Mouse (Mus musculus) stomach, embryonic 14.5 days (tissue): Measurements from ENCODE around the gene Ogfr. TPM values are rescaled to one million over a fixed set of nuclear protein-coding genes. Genes with fewer than 3 reads are reported as not detected.
A peak's percentile ranks its signal among the peaks of the same experiment; 100 is the strongest.

ENCODE experiments used
- ATAC-seq: fragments of 200-750 bp; cut with Nextera tagmentation; 2 replicates; pipeline ENCODE4 v1.8.0; 2017; ENCODE audit warnings: low read depth, moderate TSS enrichment; ENCODE audit not compliant: insufficient number of reproducible peaks, insufficient read depth, low FRiP score
- H3K27ac ChIP-seq: fragments of 300-500 bp; sonication (generic); 2 replicates; pipeline ENCODE4 v1.5.1; 2014; ENCODE audit warnings: mild to moderate bottlenecking, low read length, moderate library complexity, mixed read lengths
- H3K27me3 ChIP-seq: fragments of 300-500 bp; sonication (generic); 2 replicates; pipeline ENCODE4 v1.6.1; 2014; ENCODE audit warnings: low read length, control low read depth, mixed read lengths; ENCODE audit not compliant: control insufficient read depth, insufficient read depth
- H3K36me3 ChIP-seq: fragments of 300-500 bp; sonication (generic); 2 replicates; pipeline ENCODE4 v1.6.1; 2014; ENCODE audit warnings: mild to moderate bottlenecking, control low read depth, low read length, moderate library complexity, mixed read lengths; ENCODE audit not compliant: control insufficient read depth, insufficient read depth
- H3K4me1 ChIP-seq: fragments of 300-500 bp; sonication (generic); 2 replicates; pipeline ENCODE4 v1.6.1; 2014; ENCODE audit warnings: low read length, control low read depth, mixed read lengths; ENCODE audit not compliant: control insufficient read depth, insufficient read depth
- H3K4me2 ChIP-seq: fragments of 300-500 bp; sonication (generic); replicated peaks from 2 replicates; pipeline ENCODE4 v1.6.1; 2014; ENCODE audit warnings: low read depth, low read length, control low read depth
- H3K4me3 ChIP-seq: fragments of 300-500 bp; sonication (generic); 2 replicates; pipeline ENCODE4 v1.5.1; 2014; ENCODE audit warnings: low read depth, low read length, control low read depth
- H3K9ac ChIP-seq: fragments of 300-500 bp; sonication (generic); replicated peaks from 2 replicates; pipeline ENCODE4 v1.6.1; 2014; ENCODE audit warnings: low read depth, mild to moderate bottlenecking, control low read depth, low read length, moderate library complexity, mixed read lengths
- H3K9me3 ChIP-seq: fragments of 300-500 bp; sonication (generic); 2 replicates; pipeline ENCODE4 v1.6.1; 2016; ENCODE audit warnings: low read depth, low read length, control low read depth; ENCODE audit not compliant: control insufficient read depth
- WGBS: fragments of 180-500 bp; shearing (Covaris S2); extraction: QIAGEN DNeasy Blood & Tissue Kit; methylation state at CpG from one replicate; pipeline ENCODE4 v1.1.7; 2014; 5-methylcytosine and 5-hydroxymethylcytosine counted together
- polyA plus RNA-seq: library from polyadenylated mRNA; unstranded; fragments of >200 nt; fragmentation: Nextera tagmentation; extraction: Ambion mirVana; gene quantifications from 2 replicates; pipeline ENCODE4 v1.2.1, GENCODE M21; 2014

The Ogfr gene
- polyA plus RNA-seq, 1 experiment from 2014 or later = 61.3 TPM

DNA sequence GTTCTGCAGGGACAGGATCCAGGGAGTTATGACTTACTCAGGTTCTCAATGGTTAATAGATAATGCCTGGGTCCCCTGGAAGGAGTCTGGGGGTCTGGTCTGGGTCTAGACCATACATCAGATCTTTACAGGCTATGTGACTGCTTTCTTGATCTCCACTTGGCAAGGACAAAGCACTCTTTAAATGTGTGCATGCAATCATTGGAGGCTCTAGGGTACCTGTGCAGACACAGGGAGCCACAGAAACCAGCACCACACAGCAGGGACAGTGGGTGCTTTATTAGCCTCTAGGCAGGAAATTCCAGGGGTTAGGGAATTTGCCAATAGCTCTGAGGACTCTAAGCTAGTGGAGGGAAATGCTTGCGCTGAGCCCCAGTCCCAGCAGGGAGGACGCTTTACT, 22.8 kb downstream of the Ogfr start:
- H3K27ac ChIP-seq = no peak overlapping the region
- no peaks in the 10 kb centered on the region for H3K4me1 ChIP-seq
- no peaks in the 10 kb centered on the region for H3K9me3 ChIP-seq
- 71% methylated on average over 2 of the region's 2 CpGs for WGBS
- ATAC-seq = no peak
- no peak overlapping the region for H3K4me2 ChIP-seq
- no peak overlapping the region for H3K4me3 ChIP-seq
- H3K36me3 ChIP-seq = no peaks in the 10 kb centered on the region
- H3K9ac ChIP-seq = no peak overlapping the region
- no peaks in the 10 kb centered on the region for H3K27me3 ChIP-seq

DNA sequence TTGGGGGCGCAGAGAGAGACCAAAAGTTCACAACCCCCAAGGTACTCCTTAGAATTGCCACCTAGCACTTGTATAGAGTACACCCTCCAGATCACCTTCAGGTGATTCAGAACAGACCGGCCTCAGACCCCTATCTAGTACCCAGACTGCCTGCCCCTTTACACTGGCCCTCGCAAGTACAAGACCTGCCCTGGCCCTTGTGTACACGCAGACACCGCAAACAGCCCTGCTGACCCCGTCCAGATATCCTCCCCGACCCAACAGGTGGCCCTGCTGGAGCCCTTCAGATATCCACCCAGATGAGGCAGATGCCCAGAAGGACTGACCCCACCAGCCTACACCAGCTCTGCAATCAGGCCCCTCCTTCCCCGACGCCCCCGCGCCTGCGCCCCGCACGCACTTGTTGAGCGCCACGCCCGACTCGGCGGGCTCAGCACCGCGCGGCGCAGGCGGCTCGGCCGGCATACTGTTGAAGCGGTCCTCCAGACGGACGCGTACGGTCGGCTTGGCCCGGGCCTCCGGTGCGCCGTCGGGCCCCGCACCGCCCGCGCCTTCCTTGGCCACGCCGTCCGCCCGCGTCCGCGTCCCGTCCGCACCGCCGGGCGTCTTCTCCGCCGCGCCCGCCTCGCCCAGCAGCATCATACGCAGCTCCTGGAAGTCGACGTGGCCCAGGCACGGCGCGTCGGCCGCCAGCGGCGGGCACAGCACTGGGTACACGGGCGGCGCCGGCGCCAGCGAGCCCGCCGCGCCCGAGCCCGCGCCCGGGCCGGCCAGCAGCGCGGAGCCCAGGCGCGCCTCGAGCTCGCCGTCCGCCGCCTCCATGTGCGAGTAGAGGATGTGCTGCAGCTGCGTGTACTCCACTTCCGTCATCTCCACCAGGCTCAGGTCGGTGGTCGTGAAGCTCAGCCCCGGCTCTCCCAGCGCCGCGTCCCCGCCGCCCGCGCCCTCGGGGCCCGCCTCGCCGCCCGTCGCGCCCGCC, 52.8 kb downstream of the Ogfr start:
- 2% methylated on average over 79 of the region's 112 CpGs for WGBS
- Histone ChIP-seq H3K9ac (no peak overlapping the region), H3K27ac (no peak overlapping the region), H3K9me3 (peaks cover 17% of the 10 kb centered on the region), H3K36me3 (no peaks in the 10 kb centered on the region), H3K4me2 (peak overlapping the region; percentile 39), H3K4me1 (no peaks in the 10 kb centered on the region), H3K4me3 (peak overlapping the region; percentile 23), H3K27me3 (peaks cover 25% of the 10 kb centered on the region)
- peak; percentile 65; the same call in 1 of the 2 replicates for ATAC-seq

DNA sequence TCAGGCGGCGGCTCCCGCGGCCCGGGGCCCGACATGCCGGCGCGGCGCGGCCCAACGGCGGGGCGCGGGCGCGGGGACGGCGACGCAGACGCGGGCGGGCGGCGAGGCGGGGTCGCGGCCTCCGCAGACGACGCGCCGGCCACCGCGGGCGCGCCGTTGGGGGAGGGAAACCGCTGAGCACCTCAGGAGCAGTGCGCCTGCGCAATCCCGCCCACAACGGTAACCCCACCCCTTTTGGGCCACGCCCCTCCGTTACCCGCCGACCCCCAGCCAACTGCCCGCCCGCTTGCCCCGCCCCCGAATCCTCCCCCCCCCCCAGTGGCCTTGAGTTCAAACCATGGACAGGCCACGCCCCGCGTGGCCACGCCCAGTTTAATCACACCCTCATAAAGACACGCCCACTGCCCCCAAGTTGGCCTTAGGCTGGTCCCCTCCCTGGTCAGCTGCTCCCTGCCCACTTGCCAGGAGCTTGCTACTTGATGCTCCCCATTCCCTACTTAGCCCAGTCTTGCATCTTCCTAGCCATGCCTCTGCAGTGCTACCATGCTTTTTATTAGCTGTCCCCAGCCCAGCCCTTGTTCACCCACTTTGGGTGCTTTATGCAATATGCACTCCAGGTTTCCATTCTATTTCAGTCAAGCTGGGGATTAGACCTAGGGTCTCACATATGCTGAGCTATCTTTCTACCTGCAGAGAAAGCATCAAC, 53.7 kb downstream of the Ogfr start, which contains the start of gene Tcfl5:
Tcfl5 (minus strand) TSS at position 154 of the 706 bp plus-strand sequence.
- Histone ChIP-seq H3K9me3 (peaks cover 17% of the 10 kb centered on the region), H3K4me3 (peak within 1 kb of the TSS; percentile 23), H3K27ac (no peak within 1 kb of the TSS), H3K36me3 (no peaks in the 10 kb centered on the region), H3K9ac (no peak within 1 kb of the TSS), H3K4me2 (peak within 1 kb of the TSS; percentile 39), H3K27me3 (peaks cover 25% of the 10 kb centered on the region), H3K4me1 (no peaks in the 10 kb centered on the region)
- peak; percentile 6; the same call in 1 of the 2 replicates for ATAC-seq
- 3% methylated on average over 48 of the region's 56 CpGs for WGBS

DNA sequence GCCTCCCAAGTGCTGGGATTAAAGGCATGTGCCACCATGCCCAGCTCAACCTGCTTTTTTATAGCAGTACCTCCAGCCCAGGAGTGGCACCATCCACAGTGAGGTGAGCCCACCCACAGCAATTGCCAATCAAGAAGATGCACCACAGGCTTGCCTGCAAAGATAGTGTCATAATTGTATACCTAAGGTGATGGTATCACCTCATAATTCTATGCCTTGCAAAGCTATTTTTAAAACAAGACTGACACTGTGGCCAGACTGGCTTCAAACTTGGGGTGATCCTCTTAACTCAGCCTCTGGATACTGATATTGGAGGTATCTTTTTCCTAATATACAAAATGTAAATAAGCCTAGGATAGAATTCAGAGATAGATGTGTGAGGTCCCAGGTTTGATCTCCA, 54.6 kb downstream of the Ogfr start:
- H3K36me3 ChIP-seq = no peaks in the 10 kb centered on the region
- H3K4me3 ChIP-seq = no peak overlapping the region
- no peak for ATAC-seq
- no peak overlapping the region for H3K9ac ChIP-seq
- H3K27me3 ChIP-seq = peaks cover 25% of the 10 kb centered on the region
- no peak overlapping the region for H3K4me2 ChIP-seq
- H3K27ac ChIP-seq = no peak overlapping the region
- H3K4me1 ChIP-seq = no peaks in the 10 kb centered on the region
- peaks cover 17% of the 10 kb centered on the region for H3K9me3 ChIP-seq

Other genes starting within 250 kb of the Ogfr start
- 3.1 and 3.4 TPM in 2 replicates for gene Slco4a1, start 133.0 kb upstream of the Ogfr start, polyA plus RNA-seq
- 1.7 and 2.0 TPM in 2 replicates for gene Ntsr1, start 89.3 kb upstream of the Ogfr start, polyA plus RNA-seq
- gene Mrgbp, start 7.9 kb upstream of the Ogfr start, polyA plus RNA-seq = 28.9 and 31.1 TPM in 2 replicates
- gene Col9a3, start 8.5 kb downstream of the Ogfr start, polyA plus RNA-seq = 6.9 and 9.8 TPM in 2 replicates
- 0.13 and 0.14 TPM in 2 replicates for gene Tcfl5, start 53.5 kb downstream of the Ogfr start, polyA plus RNA-seq
- 39.4 and 41.2 TPM in 2 replicates for gene Dido1, start 120.8 kb downstream of the Ogfr start, polyA plus RNA-seq
- gene Gid8, start 120.9 kb downstream of the Ogfr start, polyA plus RNA-seq = 53.4 and 57.1 TPM in 2 replicates
- 1.7 and 1.9 TPM in 2 replicates for gene Slc17a9, start 136.0 kb downstream of the Ogfr start, polyA plus RNA-seq
- gene Bhlhe23, start 187.7 kb downstream of the Ogfr start, polyA plus RNA-seq = not detected in 2 replicates